Mouse (Mus musculus) regulatory T cell (primary cell): ENCODE measurements at regions not wholly inside any gene's neighbourhood (a gene's known extent, or its start where the extent isn't known, plus 50 kb on each side); places are given as distances from the start of the nearest gene placed in this dataset.

Experiments used
- in situ Hi-C: fragments of 300-600 bp; cut with MboI, MseI; formaldehyde crosslinking; loops from one replicate; pipeline ENCODE4 v1.15.1; 2025; ENCODE audit warnings: high pct_unique_total_duplicates

- in situ Hi-C loops = no loop called here
Observed at GRCm38 (mm10) chr17:77200256-77200655, 999.8 kb upstream of the Crim1 start.

GRCm38 (mm10) chr17:77200671-77201070, 999.4 kb upstream of the Crim1 start:
- in situ Hi-C loops = no loop called here

- in situ Hi-C loops = loop anchor here (10.0 kb wide), 1 partner anchor 194 kb away; no protein-coding TSS in a partner anchor
Observed at GRCm38 (mm10) chr17:77210947-77211346, 989.1 kb upstream of the Crim1 start.

GRCm38 (mm10) chr17:77245031-77245430, 955.0 kb upstream of the Crim1 start:
- in situ Hi-C loops = no loop called here
